Mouse (Mus musculus) gastrocnemius, adult 18-20 months (tissue): ENCODE measurements around the gene Rsl1. TPM values are rescaled to one million over a fixed set of nuclear protein-coding genes. Genes with fewer than 3 reads are reported as not detected.
"Not testable (repeated sequence)": the region's sequence is repeated elsewhere in the genome, so short reads cannot be mapped to it uniquely, and the experiment has no call there.

Experiments
- DNase-seq: peaks from one replicate; pipeline ENCODE4 v3.0.0; 2021; ENCODE audit warnings: low spot score
- long read RNA-seq, 2 experiments: library from polyadenylated mRNA; stranded (forward); transcript quantifications; one replicate each; pipeline ENCODE4 v2.0.0; 2021
- total RNA-seq, 2 experiments: library from RNA; stranded (reverse); gene quantifications; 2 replicates each; pipeline ENCODE4 v1.2.3; 2021

Gene Rsl1
- total RNA-seq: 1 to 10 TPM; 1.5 to 1.6 TPM
- long read RNA-seq, experiment 1: 0 reads
- long read RNA-seq, experiment 2, partial matches to known transcripts: 0 of 2 reads
- long read RNA-seq, experiment 2, other reads (novel, unspliced or antisense): 2 of 2 reads

- DNase-seq: peak; percentile 79
Observed at GRCm38 (mm10) chr13:67172991-67173722, at the start of gene Rsl1. TSS of gene Rsl1 (plus strand) at chr13:67173182.

- DNase-seq: no peak
Observed at GRCm38 (mm10) chr13:67124460-67124859, 48.5 kb upstream of the Rsl1 start.

- DNase-seq: not testable (repeated sequence)
Observed at GRCm38 (mm10) chr13:67127507-67127906, 45.5 kb upstream of the Rsl1 start.

- peak; percentile 89 for DNase-seq
Observed at GRCm38 (mm10) chr13:67128038-67128721, 44.8 kb upstream of the Rsl1 start.

- DNase-seq: not testable (repeated sequence)
Observed at GRCm38 (mm10) chr13:67166122-67166521, 6.9 kb upstream of the Rsl1 start.

GRCm38 (mm10) chr13:67173723-67174055 lies 707 bp downstream of the Rsl1 start:
- no peak for DNase-seq

GRCm38 (mm10) chr13:67194340-67194894 lies 21.4 kb downstream of the Rsl1 start, which contains the start of gene Zfp455:
TSS of gene Zfp455 (plus strand) at chr13:67194506.
- peak; percentile 69 for DNase-seq

- no peak for DNase-seq
Observed at GRCm38 (mm10) chr13:67201656-67202055, 28.7 kb downstream of the Rsl1 start.

- no peak for DNase-seq
Observed at GRCm38 (mm10) chr13:67214015-67214607, 41.1 kb downstream of the Rsl1 start.

Other genes starting within 250 kb of the Rsl1 start
- 1 to 10 TPM in 1 of 2 experiments, under 1 TPM in 1; 0.78 to 1.1 TPM for gene Zfp712, start 112.0 kb upstream of the Rsl1 start, total RNA-seq
- gene Zfp708, start 75.2 kb upstream of the Rsl1 start, total RNA-seq: 1 to 10 TPM in 1 of 2 experiments, under 1 TPM in 1; 1.00 to 1.2 TPM
- gene Gm28557, start 64.6 kb upstream of the Rsl1 start, total RNA-seq: 1 to 10 TPM; 2.4 to 3.0 TPM
- under 1 TPM; 0.55 to 0.57 TPM for gene Rslcan18, start 56.9 kb upstream of the Rsl1 start, total RNA-seq
- gene Zfp759, start 51.5 kb upstream of the Rsl1 start, total RNA-seq: 1 to 10 TPM; 5.7 to 7.4 TPM
- under 1 TPM; 0.43 to 0.57 TPM for gene Zfp455, start 21.3 kb downstream of the Rsl1 start, total RNA-seq
- gene Zfp458, start 105.3 kb downstream of the Rsl1 start, total RNA-seq: 1 to 10 TPM; 1.0 to 1.5 TPM
- 1 to 10 TPM; 5.1 to 5.4 TPM for gene Zfp457, start 133.3 kb downstream of the Rsl1 start, total RNA-seq
- 1 to 10 TPM; 1.6 to 2.0 TPM for gene Zfp595, start 159.4 kb downstream of the Rsl1 start, total RNA-seq
- gene Gm28044, start 187.4 kb downstream of the Rsl1 start, total RNA-seq: under 1 TPM; 0.78 to 0.93 TPM
- gene Zfp953, start 187.4 kb downstream of the Rsl1 start, total RNA-seq: under 1 TPM; 0.71 to 0.73 TPM
- under 1 TPM in 1 of 2 experiments, not detected in 1; 0.47 TPM for gene Gm28041, start 202.6 kb downstream of the Rsl1 start, total RNA-seq
- under 1 TPM; 0.14 to 0.34 TPM for gene Zfp456, start 202.6 kb downstream of the Rsl1 start, total RNA-seq
- 1 to 10 TPM; 1.6 to 2.0 TPM for gene Zfp429, start 226.6 kb downstream of the Rsl1 start, total RNA-seq
- gene Zfp459, start 248.2 kb downstream of the Rsl1 start, total RNA-seq: under 1 TPM; 0.27 to 0.81 TPM